Mouse (Mus musculus) E14TG2a.4 (cell line): Measurements from ENCODE around the gene Rap1gap.

ENCODE experiments used
- CTCF ChIP-seq: conservative IDR thresholded peaks from 2 replicates; pipeline ENCODE4 v1.5.1; 2014; ENCODE audit warnings: low read length
- NANOG ChIP-seq: IDR thresholded peaks from 2 replicates; pipeline ENCODE4 v1.6.1; 2014; ENCODE audit warnings: borderline replicate concordance, low read length, mixed read lengths

GRCm38 (mm10) chr4:137695900-137696299 lies 31.4 kb downstream of the Rap1gap start:
- TF ChIP-seq CTCF: no peak
- TF ChIP-seq NANOG: no peak
